Mouse (Mus musculus) bone marrow macrophage, adult 2 months (primary cell): ENCODE measurements around the gene Rgr. TPM values are rescaled to one million over a fixed set of nuclear protein-coding genes. Genes with fewer than 3 reads are reported as not detected.

Source experiments
- H3K27ac ChIP-seq: 2 replicates; pipeline ENCODE4 v1.5.1; 2012; ENCODE audit warnings: low read depth, low read length; ENCODE audit not compliant: insufficient read depth
- H3K4me1 ChIP-seq: 2 replicates; pipeline ENCODE4 v1.6.1; 2012; ENCODE audit warnings: low read length; ENCODE audit not compliant: control insufficient read depth, insufficient read depth
- H3K4me3 ChIP-seq: 2 replicates; pipeline ENCODE4 v1.5.1; 2012; ENCODE audit warnings: mild to moderate bottlenecking, low read length, moderate library complexity; ENCODE audit not compliant: insufficient read depth
- CTCF ChIP-seq: IDR thresholded peaks from 2 replicates; pipeline ENCODE4 v1.5.1; 2012; ENCODE audit warnings: low read depth, mild to moderate bottlenecking, low read length, moderate library complexity
- POLR2A ChIP-seq: IDR thresholded peaks from 2 replicates; pipeline ENCODE4 v1.6.1; 2012; ENCODE audit warnings: mild to moderate bottlenecking, low read depth, low read length, borderline replicate concordance
- polyA plus RNA-seq: library from polyadenylated mRNA; stranded (reverse); fragments of >200 nt; gene quantifications from 2 replicates; pipeline ENCODE4 v1.2.4, GENCODE M21; 2012; ENCODE audit not compliant: missing spikeins, insufficient read depth, insufficient read length

Gene Rgr
- polyA plus RNA-seq, 1 experiment, result not detected

- H3K27ac ChIP-seq, result no peak overlapping the region
- no peak overlapping the region for H3K4me3 ChIP-seq
- no peaks in the 10 kb centered on the region for H3K4me1 ChIP-seq
- TF ChIP-seq POLR2A (no peak), CTCF (peak; percentile 93)
Measured at GRCm38 (mm10) chr14:37033241-37033640, 15.5 kb downstream of the Rgr start.

GRCm38 (mm10) chr14:37032481-37033104 is 16.2 kb downstream of the Rgr start:
- Histone ChIP-seq H3K27ac (no peak overlapping the region), H3K4me1 (no peaks in the 10 kb centered on the region), H3K4me3 (no peak overlapping the region)
- TF ChIP-seq POLR2A, result no peak
- no peak for TF ChIP-seq CTCF

DNA sequence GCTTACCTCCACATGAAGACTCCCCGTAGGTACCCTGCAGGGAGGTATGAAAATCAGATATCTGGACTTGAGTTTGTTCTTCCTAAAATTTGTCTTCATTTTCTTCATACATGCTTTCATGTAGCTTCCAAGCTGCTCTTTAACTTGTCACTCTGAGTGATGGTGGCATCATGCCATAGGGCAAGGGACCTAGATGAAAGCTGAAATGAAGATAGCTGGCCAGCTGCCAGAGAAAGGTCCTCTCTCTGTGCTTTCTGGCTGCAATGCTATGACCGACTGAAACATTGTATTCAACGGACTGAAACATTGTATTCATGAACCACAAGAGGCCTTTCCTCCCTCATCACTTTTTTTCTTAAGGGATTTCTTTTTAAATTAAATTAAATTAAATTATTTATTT is 20.2 kb downstream of the Rgr start:
- no peaks in the 10 kb centered on the region for H3K4me1 ChIP-seq
- H3K4me3 ChIP-seq, result no peak overlapping the region
- no peak for TF ChIP-seq POLR2A
- no peak for TF ChIP-seq CTCF
- no peak overlapping the region for H3K27ac ChIP-seq

- Histone ChIP-seq H3K4me3 (no peak overlapping the region), H3K4me1 (no peaks in the 10 kb centered on the region), H3K27ac (no peak overlapping the region)
- TF ChIP-seq CTCF, result no peak
- TF ChIP-seq POLR2A, result no peak
Measured at GRCm38 (mm10) chr14:37027951-37028350, 20.8 kb downstream of the Rgr start.

DNA sequence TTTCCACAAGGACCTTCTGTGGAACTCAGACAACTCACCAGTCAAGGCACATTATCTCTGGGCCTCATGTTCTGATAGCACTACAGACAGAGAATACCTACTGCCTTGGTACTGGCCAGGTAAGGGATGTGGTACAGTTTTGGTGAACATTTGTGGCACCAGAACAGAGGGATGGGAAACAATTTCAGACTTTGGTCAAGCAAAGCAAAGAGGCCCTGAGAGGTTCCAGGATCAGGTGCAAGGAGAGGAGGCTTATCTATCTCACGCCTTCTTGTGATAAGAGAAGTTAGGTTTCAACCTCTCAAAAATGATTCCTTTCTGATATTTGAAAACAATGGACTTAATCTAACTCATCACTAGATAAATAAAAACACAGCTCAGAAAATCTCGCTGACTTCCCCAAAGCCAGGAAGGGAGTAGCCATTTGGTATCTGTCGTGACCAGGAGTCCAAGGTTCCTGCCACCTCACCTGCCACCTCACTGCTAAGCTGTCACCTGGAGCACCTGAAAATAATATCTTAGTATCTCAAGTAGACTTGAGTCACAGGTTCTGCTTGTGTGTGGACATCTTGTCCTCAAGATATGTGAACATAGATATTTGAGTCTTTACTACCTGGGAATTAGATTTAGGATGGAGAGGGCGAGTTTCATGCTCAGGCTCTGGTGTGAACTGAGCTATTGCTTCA is 21.4 kb downstream of the Rgr start:
- no peaks in the 10 kb centered on the region for H3K4me1 ChIP-seq
- no peak for TF ChIP-seq CTCF
- TF ChIP-seq POLR2A, result no peak
- no peak overlapping the region for H3K27ac ChIP-seq

DNA sequence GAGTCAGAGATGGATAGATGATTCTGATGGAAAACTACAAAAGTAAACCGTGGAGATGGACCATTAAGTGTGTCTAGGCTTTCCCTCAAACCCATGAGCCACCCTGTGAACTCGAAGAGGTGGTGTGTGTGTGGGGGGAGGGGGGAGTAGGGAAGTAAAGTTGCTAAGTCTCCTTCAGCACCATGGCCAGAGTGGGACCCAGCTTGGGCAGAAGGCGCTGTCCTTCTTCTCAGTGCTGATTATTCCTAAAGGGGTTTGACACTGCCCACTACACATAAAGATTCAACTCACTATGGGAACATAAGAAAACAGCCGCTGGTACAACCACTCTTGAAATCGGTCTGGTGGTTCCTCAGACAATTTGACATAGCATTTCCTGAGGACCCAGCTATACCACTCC is 32.9 kb downstream of the Rgr start:
- no peaks in the 10 kb centered on the region for H3K4me1 ChIP-seq
- TF ChIP-seq CTCF (no peak), POLR2A (no peak)
- H3K4me3 ChIP-seq, result no peak overlapping the region
- no peak overlapping the region for H3K27ac ChIP-seq

More for the DNA sequence above, 21.4 kb downstream of the Rgr start:
- no peak overlapping the region for H3K4me3 ChIP-seq

- TF ChIP-seq CTCF (no peak), POLR2A (no peak)
- Histone ChIP-seq H3K4me3 (no peak overlapping the region), H3K4me1 (no peaks in the 10 kb centered on the region), H3K27ac (no peak overlapping the region)
Measured at GRCm38 (mm10) chr14:37013644-37014043, 35.1 kb downstream of the Rgr start.

DNA sequence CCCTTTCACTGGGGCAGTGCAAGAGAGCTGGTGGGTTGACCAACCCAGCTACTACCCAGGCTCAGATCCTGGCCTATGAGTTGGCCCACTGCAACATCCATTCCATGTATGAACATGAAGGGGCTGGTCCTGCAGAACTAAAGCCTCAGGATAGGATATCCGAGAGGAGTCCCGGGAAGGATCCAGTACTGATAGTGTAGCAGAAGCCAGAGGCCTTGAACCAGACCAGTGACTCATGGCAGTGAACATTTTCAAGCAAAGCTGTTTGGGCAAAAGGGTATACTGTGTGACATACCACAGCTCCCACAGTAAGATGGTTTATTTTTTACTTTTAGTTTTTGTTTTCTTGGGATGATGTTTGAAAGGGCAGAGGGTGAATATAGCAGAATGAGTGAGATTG is 39.1 kb downstream of the Rgr start:
- Histone ChIP-seq H3K27ac (no peak overlapping the region), H3K4me1 (no peaks in the 10 kb centered on the region), H3K4me3 (no peak overlapping the region)
- no peak for TF ChIP-seq POLR2A
- TF ChIP-seq CTCF, result no peak

GRCm38 (mm10) chr14:37006489-37006888 is 42.3 kb downstream of the Rgr start:
- no peak overlapping the region for H3K4me3 ChIP-seq
- TF ChIP-seq CTCF (no peak), POLR2A (no peak)
- no peaks in the 10 kb centered on the region for H3K4me1 ChIP-seq
- no peak overlapping the region for H3K27ac ChIP-seq

DNA sequence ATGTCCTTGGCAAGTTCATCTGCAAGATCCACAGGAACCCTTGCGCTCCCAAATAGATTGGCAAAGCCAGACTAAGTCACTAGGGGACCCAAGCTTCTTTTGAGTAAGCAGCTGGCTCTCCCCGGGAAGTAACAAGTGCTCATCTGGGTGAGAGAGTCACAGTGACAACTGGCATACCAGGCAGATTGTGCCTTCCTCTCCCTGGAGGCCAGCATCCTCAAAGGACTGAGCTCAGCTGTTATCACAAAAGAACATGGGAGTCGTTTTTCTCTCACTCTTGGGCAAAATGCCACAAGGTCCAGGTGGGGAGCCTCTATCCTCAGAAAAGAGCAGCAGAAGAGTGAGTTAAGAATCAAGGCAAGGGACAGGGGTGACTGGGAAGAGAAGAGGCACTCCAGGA is 42.9 kb downstream of the Rgr start:
- Histone ChIP-seq H3K4me3 (no peak overlapping the region), H3K4me1 (no peaks in the 10 kb centered on the region), H3K27ac (no peak overlapping the region)
- TF ChIP-seq POLR2A, result no peak

DNA sequence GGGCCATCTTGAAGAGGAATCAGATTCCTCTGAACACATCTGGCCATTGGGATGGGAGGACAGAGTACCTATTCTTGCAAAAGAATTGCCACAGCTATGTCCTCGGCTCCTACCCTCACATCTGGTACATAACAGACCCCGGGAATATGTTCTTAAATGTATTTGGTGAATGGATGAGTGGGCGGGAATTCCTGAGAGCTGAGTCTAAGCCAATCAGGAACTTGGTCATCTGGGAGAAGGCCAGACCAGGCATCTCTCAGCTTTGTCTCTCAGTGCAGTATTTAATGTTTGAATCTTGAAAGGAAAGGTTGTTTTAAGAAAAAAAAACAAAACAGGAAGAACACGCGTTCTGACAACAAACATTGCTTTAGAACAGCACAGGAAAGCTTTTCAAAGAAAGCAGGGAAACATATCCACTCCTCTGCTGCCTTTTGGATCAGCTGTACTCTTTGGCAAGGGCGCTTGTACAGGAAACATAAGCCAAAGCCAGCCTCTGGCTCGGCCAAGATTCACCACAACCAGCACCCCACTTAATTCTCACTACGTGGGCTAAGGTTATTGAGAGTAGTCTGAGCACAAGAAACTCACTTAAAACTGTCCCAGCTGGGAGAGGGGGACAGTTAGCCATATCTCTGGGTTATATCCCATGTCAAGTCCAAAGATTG is 45.2 kb downstream of the Rgr start:
- TF ChIP-seq POLR2A (no peak), CTCF (no peak)
- H3K27ac ChIP-seq, result no peak overlapping the region
- H3K4me3 ChIP-seq, result no peak overlapping the region
- no peaks in the 10 kb centered on the region for H3K4me1 ChIP-seq
